Mouse (Mus musculus): ENCODE results near the gene Far2. TPM values are rescaled to one million over a fixed set of nuclear protein-coding genes. Genes with fewer than 3 reads are reported as not detected.
"Not testable (repeated sequence)": the region's sequence is repeated elsewhere in the genome, so short reads cannot be mapped to it uniquely, and the experiment has no call there.

Gene Far2
- polyA plus RNA-seq, 1 experiment from 2014 or later = 1.1 TPM

DNA sequence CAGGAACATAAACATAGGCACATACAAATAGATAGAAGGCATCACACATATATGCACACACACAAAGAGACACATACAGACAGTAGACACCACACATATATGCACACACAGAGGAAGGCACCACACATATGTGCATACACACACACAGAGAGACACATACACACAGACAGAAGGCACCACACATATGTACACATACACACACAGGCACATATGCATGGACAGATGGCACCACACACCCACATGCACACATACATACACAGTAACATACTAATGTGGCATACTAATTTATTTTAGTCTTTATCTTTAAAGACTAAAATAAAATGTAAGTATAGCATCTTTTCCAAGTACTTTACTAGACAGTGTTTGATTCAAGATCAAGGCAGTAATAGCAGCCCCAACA is 86.5 kb downstream of the Far2 start:
- Histone ChIP-seq H3K9ac (replicated peaks; ENCODE audit: low read depth) (no peak overlapping the region), H3K9me3 (ENCODE audit: low read length) (no peaks in the 10 kb centered on the region), H3K27me3 (replicated peaks; ENCODE audit: insufficient read depth, low read length) (no peaks in the 10 kb centered on the region), H3K4me2 (replicated peaks; ENCODE audit: low read depth, low read length) (no peak overlapping the region), H3K4me1 (ENCODE audit: insufficient read depth, low read depth, low read length) (no peaks in the 10 kb centered on the region), H3K4me3 (ENCODE audit: low read depth, low read length) (no peak overlapping the region), H3K36me3 (ENCODE audit: insufficient read depth, low read length) (no peaks in the 10 kb centered on the region), H3K27ac (ENCODE audit: low read length) (no peak overlapping the region)
- ATAC-seq = no peak
- DNase-seq (ENCODE audit: low spot score) = no peak
- no peak for TF ChIP-seq CTCF (IDR thresholded peaks at IDR 0.05)
- TF ChIP-seq EP300 (IDR thresholded peaks at IDR 0.05) = no peak

- no peaks in the 10 kb centered on the region for H3K4me1 ChIP-seq (ENCODE audit: insufficient read depth, low read depth, low read length)
- ATAC-seq (peak; percentile 59), DNase-seq (ENCODE audit: low spot score) (peak; percentile 88)
- no peaks in the 10 kb centered on the region for H3K9me3 ChIP-seq (ENCODE audit: low read length)
- 23% methylated on average over 9 of the region's 9 CpGs for WGBS
- no peak overlapping the region for H3K9ac ChIP-seq (replicated peaks; ENCODE audit: low read depth)
- peak; percentile 95 for TF ChIP-seq CTCF (IDR thresholded peaks at IDR 0.05)
- no peak for TF ChIP-seq EP300 (IDR thresholded peaks at IDR 0.05)
- no peaks in the 10 kb centered on the region for H3K27me3 ChIP-seq (replicated peaks; ENCODE audit: insufficient read depth, low read length)
- H3K4me3 ChIP-seq (ENCODE audit: low read depth, low read length) = no peak overlapping the region
- no peaks in the 10 kb centered on the region for H3K36me3 ChIP-seq (ENCODE audit: insufficient read depth, low read length)
- H3K27ac ChIP-seq (ENCODE audit: low read length) = no peak overlapping the region
- H3K4me2 ChIP-seq (replicated peaks; ENCODE audit: low read depth, low read length) = no peak overlapping the region
Measured at GRCm38 (mm10) chr6:148135769-148136382, 88.8 kb downstream of the Far2 start.

DNA sequence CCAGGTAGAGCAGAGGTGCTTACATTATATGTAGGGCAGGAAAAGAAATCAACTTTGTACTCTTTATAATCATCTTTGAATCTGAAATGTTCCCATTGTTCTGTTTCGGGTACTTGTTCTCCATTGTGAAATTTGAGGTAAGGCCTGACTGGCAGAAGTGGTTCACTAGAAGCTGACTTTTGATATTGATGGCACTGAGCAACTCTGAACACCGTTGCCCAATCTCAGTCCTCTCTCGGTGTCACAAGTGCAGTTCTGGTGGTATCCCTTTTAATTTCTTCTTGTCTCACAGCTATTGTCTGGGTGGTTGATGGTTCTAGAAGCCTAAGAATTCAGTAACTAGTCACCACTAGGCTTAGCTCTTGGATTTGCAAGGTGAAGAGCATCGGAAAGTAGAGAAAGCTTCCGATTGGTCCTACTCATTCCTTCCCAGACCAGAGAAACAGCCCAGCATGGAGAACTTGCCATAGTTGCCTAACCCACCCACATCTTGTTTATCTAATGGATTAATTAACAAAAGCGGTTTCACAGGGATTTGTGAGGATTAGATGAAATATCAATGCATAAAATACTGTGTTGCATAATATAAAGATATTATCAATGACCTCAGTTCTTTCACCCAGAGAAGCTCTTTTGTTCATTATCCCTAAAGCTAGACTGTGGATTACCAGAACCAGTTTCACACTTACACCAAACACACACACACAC is 92.4 kb downstream of the Far2 start:
- TF ChIP-seq EP300 (IDR thresholded peaks at IDR 0.05) = no peak
- no peak for TF ChIP-seq CTCF (IDR thresholded peaks at IDR 0.05)
- no peaks in the 10 kb centered on the region for H3K4me1 ChIP-seq (ENCODE audit: insufficient read depth, low read depth, low read length)
- H3K4me2 ChIP-seq (replicated peaks; ENCODE audit: low read depth, low read length) = no peak overlapping the region
- H3K27me3 ChIP-seq (replicated peaks; ENCODE audit: insufficient read depth, low read length) = no peaks in the 10 kb centered on the region
- no peak overlapping the region for H3K4me3 ChIP-seq (ENCODE audit: low read depth, low read length)
- 80% methylated on average over 6 of the region's 6 CpGs for WGBS
- no peaks in the 10 kb centered on the region for H3K36me3 ChIP-seq (ENCODE audit: insufficient read depth, low read length)
- no peaks in the 10 kb centered on the region for H3K9me3 ChIP-seq (ENCODE audit: low read length)
- DNase-seq (ENCODE audit: low spot score) (no peak), ATAC-seq (no peak)
- H3K27ac ChIP-seq (ENCODE audit: low read length) = no peak overlapping the region
- H3K9ac ChIP-seq (replicated peaks; ENCODE audit: low read depth) = no peak overlapping the region

GRCm38 (mm10) chr6:148141874-148142273 is 94.8 kb downstream of the Far2 start:
- Histone ChIP-seq H3K9me3 (ENCODE audit: low read length) (no peaks in the 10 kb centered on the region), H3K27ac (ENCODE audit: low read length) (no peak overlapping the region), H3K9ac (replicated peaks; ENCODE audit: low read depth) (no peak overlapping the region), H3K27me3 (replicated peaks; ENCODE audit: insufficient read depth, low read length) (no peaks in the 10 kb centered on the region), H3K36me3 (ENCODE audit: insufficient read depth, low read length) (no peaks in the 10 kb centered on the region), H3K4me3 (ENCODE audit: low read depth, low read length) (no peak overlapping the region), H3K4me2 (replicated peaks; ENCODE audit: low read depth, low read length) (no peak overlapping the region), H3K4me1 (ENCODE audit: insufficient read depth, low read depth, low read length) (no peaks in the 10 kb centered on the region)
- ATAC-seq (no peak), DNase-seq (ENCODE audit: low spot score) (no peak)
- 79% methylated on average over 5 of the region's 5 CpGs for WGBS
- no peak for TF ChIP-seq CTCF (IDR thresholded peaks at IDR 0.05)
- no peak for TF ChIP-seq EP300 (IDR thresholded peaks at IDR 0.05)

- DNase-seq (ENCODE audit: low spot score) = no peak
- Histone ChIP-seq H3K4me3 (ENCODE audit: low read depth, low read length) (no peak overlapping the region), H3K4me2 (replicated peaks; ENCODE audit: low read depth, low read length) (no peak overlapping the region), H3K36me3 (ENCODE audit: insufficient read depth, low read length) (no peaks in the 10 kb centered on the region), H3K27ac (ENCODE audit: low read length) (no peak overlapping the region), H3K9ac (replicated peaks; ENCODE audit: low read depth) (no peak overlapping the region), H3K4me1 (ENCODE audit: insufficient read depth, low read depth, low read length) (no peaks in the 10 kb centered on the region), H3K27me3 (replicated peaks; ENCODE audit: insufficient read depth, low read length) (no peaks in the 10 kb centered on the region), H3K9me3 (ENCODE audit: low read length) (no peaks in the 10 kb centered on the region)
- WGBS = 85% methylated on average over 1 of the region's 1 CpGs
- TF ChIP-seq EP300 (IDR thresholded peaks at IDR 0.05) = no peak
- no peak for TF ChIP-seq CTCF (IDR thresholded peaks at IDR 0.05)
- ATAC-seq = no peak
Measured at GRCm38 (mm10) chr6:148142421-148142820, 95.4 kb downstream of the Far2 start.

DNA sequence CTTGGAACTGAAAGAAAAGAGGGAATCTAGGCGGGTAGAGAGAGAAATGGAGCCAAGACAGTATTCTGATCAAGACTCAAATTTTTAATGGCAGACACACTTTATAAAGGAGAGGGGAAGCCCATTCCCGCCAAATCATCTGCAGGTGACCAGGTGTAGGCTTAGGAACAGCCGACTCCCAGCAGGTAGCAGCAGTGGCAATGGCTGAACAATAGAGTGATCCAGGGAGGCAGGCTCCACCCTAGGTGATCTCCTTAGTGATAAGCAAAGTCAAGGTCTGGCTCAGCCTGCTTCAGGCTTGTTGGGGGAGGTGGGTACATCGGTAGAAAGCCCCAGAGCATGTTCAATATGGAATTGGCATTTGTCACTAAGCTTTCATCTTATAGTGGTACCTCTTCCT is 105.2 kb downstream of the Far2 start:
- not testable (repeated sequence) for H3K9ac ChIP-seq (replicated peaks; ENCODE audit: low read depth); H3K4me2 ChIP-seq (replicated peaks; ENCODE audit: low read depth, low read length); H3K27me3 ChIP-seq (replicated peaks; ENCODE audit: insufficient read depth, low read length); H3K9me3 ChIP-seq (ENCODE audit: low read length); H3K36me3 ChIP-seq (ENCODE audit: insufficient read depth, low read length); ATAC-seq; H3K4me3 ChIP-seq (ENCODE audit: low read depth, low read length); H3K27ac ChIP-seq (ENCODE audit: low read length); H3K4me1 ChIP-seq (ENCODE audit: insufficient read depth, low read depth, low read length); DNase-seq (ENCODE audit: low spot score)
- 44% methylated on average over 4 of the region's 4 CpGs for WGBS

Data from lung, postnatal 0 days (tissue).